Mouse (Mus musculus) liver, adult (tissue): ENCODE measurements around the gene Anp32a.

ENCODE experiments used
- GATA4 ChIP-seq: IDR thresholded peaks from 2 replicates; pipeline ENCODE4 v1.6.1; 2014; ENCODE audit warnings: mild to moderate bottlenecking, low read length; ENCODE audit not compliant: insufficient replicate concordance

Anp32a gene

DNA sequence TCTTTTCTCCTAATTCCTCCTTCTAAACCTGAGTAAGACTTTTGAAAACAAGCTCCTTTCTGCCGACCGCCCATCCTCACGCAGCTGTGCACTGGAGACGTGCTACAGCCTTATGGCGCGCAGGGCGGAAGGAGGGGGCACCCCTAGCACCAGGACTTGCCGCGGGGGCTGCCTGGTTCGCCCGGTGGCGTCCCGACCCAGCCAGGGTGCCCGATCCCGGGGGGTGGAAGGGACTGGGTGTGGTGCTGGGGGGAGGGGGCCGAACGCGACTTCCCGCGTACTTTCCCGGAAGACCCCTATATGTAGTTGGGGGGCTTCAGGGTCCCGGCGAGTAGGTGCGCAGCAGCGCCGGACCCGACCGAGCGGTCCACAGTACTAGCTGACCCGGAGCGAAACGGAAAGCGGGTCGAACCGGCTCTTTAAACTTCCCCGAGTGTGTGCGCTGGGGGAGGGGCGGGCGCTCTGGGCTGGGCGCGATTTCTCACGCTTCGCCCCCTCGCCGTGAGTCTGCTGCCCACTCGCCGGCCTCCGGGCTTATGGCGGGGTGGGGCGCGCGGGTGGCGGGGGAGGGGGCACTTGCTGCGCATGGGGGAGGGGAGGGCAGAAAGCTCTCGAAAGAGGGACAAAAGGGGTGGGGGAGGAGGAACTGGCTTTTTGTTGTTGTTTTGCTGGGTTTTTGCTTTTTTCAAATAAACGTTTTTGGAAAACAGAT, 2.3 kb downstream of the Anp32a start:
- no peak for TF ChIP-seq GATA4

- TF ChIP-seq GATA4 = no peak
Observed at GRCm38 (mm10) chr9:62343904-62344491, 2.9 kb downstream of the Anp32a start.

GRCm38 (mm10) chr9:62344545-62344944, 3.5 kb downstream of the Anp32a start:
- no peak; the same call in 1 of the 2 replicates for TF ChIP-seq GATA4

DNA sequence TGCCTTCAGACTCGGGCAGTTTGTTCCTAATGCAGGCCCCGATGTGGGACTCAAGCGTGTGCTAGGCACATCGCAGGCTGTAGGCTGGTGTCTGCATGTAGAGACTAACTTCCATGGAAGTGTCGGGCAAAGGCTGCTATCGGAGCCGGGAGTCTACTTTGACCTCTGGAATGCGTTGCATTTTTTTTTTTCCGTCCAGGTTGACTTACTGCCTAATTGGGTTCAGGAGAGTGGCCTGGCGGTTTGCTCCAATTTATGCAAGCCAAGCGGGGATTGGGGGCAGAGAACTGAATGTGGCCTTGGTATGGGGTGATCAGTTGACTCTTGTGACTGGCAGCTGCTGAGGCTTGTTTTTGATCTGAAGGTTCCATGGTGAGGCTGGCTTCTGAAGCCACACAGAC, 4.0 kb downstream of the Anp32a start:
- TF ChIP-seq GATA4 = no peak

- TF ChIP-seq GATA4 = no peak
Observed at GRCm38 (mm10) chr9:62345633-62346387, 4.7 kb downstream of the Anp32a start.

DNA sequence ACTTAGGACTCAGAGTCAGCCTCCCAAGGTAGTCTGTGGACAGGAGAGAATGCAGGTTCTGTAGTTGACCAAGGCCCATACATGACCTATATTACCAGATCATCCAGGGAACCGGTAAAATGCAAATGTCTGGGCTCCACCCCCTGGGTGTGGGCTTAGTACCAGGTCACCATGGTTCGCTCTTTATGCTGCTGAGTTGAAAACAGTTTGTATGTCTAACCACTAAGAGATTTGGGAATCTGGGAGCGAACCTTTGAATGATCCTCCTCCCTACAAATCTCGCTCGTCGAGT, 5.2 kb downstream of the Anp32a start:
- TF ChIP-seq GATA4 = no peak

- TF ChIP-seq GATA4 = no peak
Observed at GRCm38 (mm10) chr9:62347201-62347600, 6.1 kb downstream of the Anp32a start.

GRCm38 (mm10) chr9:62348050-62348449, 7.0 kb downstream of the Anp32a start:
- no peak for TF ChIP-seq GATA4

GRCm38 (mm10) chr9:62348467-62348985, 7.4 kb downstream of the Anp32a start:
- peak; percentile 50; the same call in 1 of the 2 replicates for TF ChIP-seq GATA4

DNA sequence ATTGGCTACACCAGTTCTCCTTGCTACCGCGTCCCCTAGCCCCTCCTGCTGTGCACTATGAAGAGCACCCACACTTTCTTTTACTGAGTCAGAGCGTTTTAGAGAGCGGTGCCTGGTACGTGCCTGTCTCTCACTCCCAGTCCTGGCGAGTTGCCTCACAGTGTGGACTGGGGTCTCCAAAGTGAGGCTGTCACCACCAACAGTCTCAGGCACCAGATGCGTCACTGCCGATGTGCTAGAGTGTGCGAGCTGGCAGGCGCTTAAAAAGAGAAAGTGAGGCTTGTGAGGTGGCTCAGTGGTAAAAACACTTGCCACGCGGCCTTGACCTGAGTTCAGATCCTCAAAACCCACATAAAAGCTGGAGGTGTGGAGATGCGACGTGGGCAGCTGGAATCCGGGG, 8.2 kb downstream of the Anp32a start:
- no peak for TF ChIP-seq GATA4

GRCm38 (mm10) chr9:62350721-62351120, 9.6 kb downstream of the Anp32a start:
- no peak for TF ChIP-seq GATA4

DNA sequence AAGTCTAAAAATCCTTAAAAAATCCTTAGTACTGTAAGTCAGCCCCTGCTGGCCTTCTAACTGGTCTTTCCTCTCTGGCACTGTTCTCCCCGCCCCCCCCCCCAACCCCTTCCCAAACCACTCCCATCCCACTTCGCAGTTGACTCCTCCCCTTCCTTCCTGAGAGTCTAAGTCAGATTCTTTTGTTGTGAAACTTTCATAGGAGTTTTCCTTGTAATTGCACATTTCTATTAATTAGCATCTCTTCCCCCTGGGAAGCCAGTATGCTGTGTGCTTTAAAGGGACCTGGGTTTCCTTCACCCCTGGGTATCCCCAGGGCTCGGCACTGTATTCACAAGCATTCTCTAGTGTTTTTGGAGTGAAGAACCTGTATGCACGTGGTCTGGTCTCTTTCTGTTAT, 10.1 kb downstream of the Anp32a start:
- TF ChIP-seq GATA4 = no peak

DNA sequence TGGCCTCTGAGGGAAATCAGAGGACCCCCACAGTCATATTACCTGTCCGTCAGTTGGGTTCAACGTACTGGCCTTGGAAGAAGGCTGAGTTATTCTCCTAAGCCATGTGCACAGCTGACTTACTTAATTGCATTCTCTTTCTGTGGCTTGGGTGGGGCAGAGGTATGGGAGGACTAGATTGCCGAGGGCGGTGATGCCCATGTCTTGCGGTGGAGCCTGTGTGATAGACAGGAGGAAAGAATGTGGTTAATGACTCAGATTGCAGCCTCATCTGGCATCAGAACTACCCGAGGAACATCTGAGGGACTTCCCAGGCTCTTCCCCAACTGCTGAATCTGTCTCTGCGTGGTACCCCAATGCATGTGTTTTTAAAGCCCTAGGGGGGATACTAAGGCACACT, 12.7 kb downstream of the Anp32a start:
- TF ChIP-seq GATA4 = no peak

DNA sequence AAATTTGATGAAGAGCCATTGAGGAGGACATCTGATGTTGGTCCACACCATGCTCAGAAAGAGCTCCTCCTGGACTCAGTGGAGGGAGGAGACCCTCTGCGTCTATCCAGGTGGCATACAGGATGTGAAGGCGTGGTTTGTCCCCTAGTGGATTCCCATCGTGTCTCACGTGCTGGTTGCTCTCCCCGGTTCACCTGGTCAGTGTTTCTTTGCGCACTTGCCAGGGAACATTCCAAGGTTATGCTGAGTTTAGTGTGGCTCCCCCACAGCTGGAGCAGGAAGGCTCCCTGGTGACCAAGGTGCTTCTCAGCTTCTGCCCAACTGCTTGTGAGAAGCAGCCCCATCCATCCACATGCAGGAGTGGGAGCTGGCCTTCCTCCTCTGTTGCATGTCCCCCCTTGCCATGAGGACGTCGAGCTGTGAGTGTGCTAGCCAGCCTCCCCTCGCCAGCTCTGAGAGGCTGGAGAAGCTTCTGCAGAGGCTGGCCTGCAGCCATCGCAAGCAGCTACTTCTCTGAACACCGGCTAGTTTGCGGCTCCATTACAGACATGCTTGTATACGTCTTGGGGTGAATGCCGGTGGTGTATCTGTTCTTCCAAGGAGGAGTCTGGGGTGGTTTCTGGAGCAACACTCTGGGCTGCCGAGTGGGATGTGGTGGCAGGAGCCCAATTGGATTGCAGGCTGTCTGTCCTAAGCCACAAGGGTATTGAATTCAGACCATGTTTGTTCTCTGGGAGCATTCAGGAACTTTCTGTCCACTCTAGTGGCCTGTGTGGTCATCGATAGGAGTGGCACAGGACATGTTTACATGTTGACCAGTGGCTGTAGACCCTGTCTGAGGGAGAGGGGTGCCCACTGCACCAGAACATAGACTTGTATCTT, 14.0 kb downstream of the Anp32a start:
- no peak for TF ChIP-seq GATA4

DNA sequence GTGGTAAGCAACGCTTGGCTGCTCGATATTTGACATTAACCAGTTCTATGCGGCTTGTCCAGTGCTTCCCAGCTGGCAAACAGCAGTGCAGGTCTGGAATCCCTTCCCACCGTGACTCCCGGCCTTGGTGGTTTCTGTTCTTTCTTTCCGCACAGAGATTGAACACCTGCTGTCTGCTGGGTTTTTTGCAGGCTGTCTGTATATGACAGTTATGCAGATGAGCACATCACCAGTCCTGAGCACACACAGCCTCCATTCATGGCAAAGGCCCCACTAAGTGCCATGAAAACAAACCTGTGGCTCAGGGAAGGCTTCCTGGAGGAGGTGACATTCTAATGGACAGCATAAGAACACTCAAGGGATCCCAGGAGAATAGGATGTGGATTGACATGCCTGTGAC, 14.7 kb downstream of the Anp32a start:
- TF ChIP-seq GATA4 = no peak
